Mouse (Mus musculus) liver, adult 2 months (tissue): Measurements from ENCODE around the gene Ppfia3.

Source experiments
- CTCF ChIP-seq: fragments of 200-500 bp; IDR thresholded peaks from 2 replicates; pipeline ENCODE4 v1.5.1; 2011; ENCODE audit warnings: low read depth, low read length, control low read depth
- POLR2A ChIP-seq: fragments of 200-500 bp; IDR thresholded peaks from 2 replicates; pipeline ENCODE4 v1.6.1; 2011; ENCODE audit warnings: low read length, control low read depth; ENCODE audit not compliant: insufficient read depth; ENCODE audit errors: extremely low read depth

DNA sequence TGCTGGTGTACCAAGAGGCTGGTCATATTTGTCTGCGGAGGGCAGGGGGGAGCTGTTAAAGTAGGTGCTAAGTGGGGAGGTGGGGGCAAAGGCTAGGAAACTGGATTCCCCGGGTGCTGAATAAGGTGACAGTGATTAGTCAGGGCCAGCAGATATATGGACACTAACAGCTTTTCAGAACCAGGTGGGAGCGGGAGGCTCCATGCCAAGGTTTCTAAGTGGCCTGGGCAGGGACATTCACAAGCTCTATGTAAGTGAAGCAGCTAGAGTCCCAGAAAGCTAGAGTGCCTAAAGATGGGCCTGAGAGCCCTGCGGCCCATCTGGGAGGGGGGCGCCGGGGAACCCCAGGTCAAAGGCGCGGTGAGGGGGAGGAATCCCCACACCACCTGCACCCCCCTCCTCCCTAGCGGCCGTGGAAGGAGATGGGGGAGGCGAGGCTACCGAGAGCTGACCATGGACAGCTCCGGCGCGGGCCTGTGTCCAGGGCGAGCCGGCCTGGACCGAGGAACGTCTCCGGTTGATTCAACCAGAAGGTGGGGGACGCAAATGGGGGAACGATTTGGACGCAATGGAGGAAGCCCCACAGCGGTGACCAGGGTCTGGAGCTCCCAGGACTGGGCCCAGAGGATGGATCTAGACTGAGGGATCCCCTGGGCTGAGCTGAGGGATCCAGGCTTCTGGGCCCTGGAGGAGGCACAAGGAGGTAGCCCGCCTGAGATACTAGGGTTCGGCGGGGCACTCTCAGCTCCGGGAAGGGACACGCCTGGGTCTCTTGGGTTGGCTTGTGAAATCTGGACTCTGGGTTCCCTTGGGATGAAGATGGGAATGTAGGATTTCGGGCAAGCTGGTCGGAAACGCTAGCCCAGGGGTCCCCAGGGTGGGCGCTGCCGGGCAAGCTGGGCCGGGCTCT, 822 bp downstream of the Ppfia3 start:
- TF ChIP-seq POLR2A (no peak), CTCF (no peak)
